Mouse (Mus musculus) liver, postnatal 0 days (tissue): ENCODE results near the gene Lpar5. TPM values are rescaled to one million over a fixed set of nuclear protein-coding genes. Genes with fewer than 3 reads are reported as not detected.
A peak's percentile ranks its signal among the peaks of the same experiment; 100 is the strongest.

Source experiments
- ATAC-seq: fragments of 200-750 bp; cut with Nextera tagmentation; 2 replicates; pipeline ENCODE4 v1.8.0; 2017; ENCODE audit warnings: mild to moderate bottlenecking, moderate library complexity
- DNase-seq: peaks from one replicate; pipeline ENCODE4 v3.0.0-alpha.2; 2016
- H3K27ac ChIP-seq: fragments of 300-500 bp; sonication (generic); 2 replicates; pipeline ENCODE4 v1.5.1; 2014; ENCODE audit warnings: antibody characterized with exemption, moderate library complexity, mild to moderate bottlenecking, low read depth
- H3K27me3 ChIP-seq: fragments of 300-500 bp; sonication (generic); 2 replicates; pipeline ENCODE4 v1.6.1; 2014; ENCODE audit warnings: low read length, control low read depth, mixed read lengths; ENCODE audit not compliant: insufficient read depth
- H3K36me3 ChIP-seq: fragments of 300-500 bp; sonication (generic); replicated peaks from 2 replicates; pipeline ENCODE4 v1.6.1; 2014; ENCODE audit warnings: mild to moderate bottlenecking, control low read depth, low read length, moderate library complexity, mixed read lengths; ENCODE audit not compliant: insufficient read depth
- H3K4me1 ChIP-seq: fragments of 300-500 bp; sonication (generic); 2 replicates; pipeline ENCODE4 v1.6.1; 2014; ENCODE audit warnings: antibody characterized with exemption, mild to moderate bottlenecking, control low read depth; ENCODE audit not compliant: insufficient read depth
- H3K4me2 ChIP-seq: fragments of 300-500 bp; sonication (generic); 2 replicates; pipeline ENCODE4 v1.6.1; 2014; ENCODE audit warnings: low read depth, mild to moderate bottlenecking, low read length, moderate library complexity, mixed read lengths
- H3K4me3 ChIP-seq: fragments of 300-500 bp; sonication (generic); 2 replicates; pipeline ENCODE4 v1.5.1; 2014; ENCODE audit warnings: low read depth, low read length
- H3K9ac ChIP-seq: fragments of 300-500 bp; sonication (generic); replicated peaks from 2 replicates; pipeline ENCODE4 v1.6.1; 2014; ENCODE audit warnings: mild to moderate bottlenecking, moderate library complexity
- H3K9me3 ChIP-seq: fragments of 300-500 bp; sonication (generic); 2 replicates; pipeline ENCODE4 v1.6.1; 2016; ENCODE audit warnings: mild to moderate bottlenecking, control low read depth, low read length, mixed read lengths
- CTCF ChIP-seq: sonication (generic); IDR thresholded peaks from 2 replicates; pipeline ENCODE4 v1.5.1; 2016; ENCODE audit warnings: antibody characterized with exemption, low read depth
- EP300 ChIP-seq: IDR thresholded peaks from 2 replicates; pipeline ENCODE4 v1.6.1; 2016; ENCODE audit warnings: antibody characterized with exemption, low read depth, mild to moderate bottlenecking
- WGBS: fragments of 180-500 bp; shearing (Covaris S2); extraction: QIAGEN DNeasy Blood & Tissue Kit; methylation state at CpG from one replicate; pipeline ENCODE4 v1.1.7; 2014; ENCODE audit not compliant: insufficient replicate concordance; 5-methylcytosine and 5-hydroxymethylcytosine counted together
- polyA plus RNA-seq: library from polyadenylated mRNA; unstranded; fragments of >200 nt; fragmentation: Nextera tagmentation; extraction: Ambion mirVana; gene quantifications from 2 replicates; pipeline ENCODE4 v1.2.1, GENCODE M21; 2015

The Lpar5 gene
- polyA plus RNA-seq, 1 experiment from 2014 or later = 0.85 TPM

DNA sequence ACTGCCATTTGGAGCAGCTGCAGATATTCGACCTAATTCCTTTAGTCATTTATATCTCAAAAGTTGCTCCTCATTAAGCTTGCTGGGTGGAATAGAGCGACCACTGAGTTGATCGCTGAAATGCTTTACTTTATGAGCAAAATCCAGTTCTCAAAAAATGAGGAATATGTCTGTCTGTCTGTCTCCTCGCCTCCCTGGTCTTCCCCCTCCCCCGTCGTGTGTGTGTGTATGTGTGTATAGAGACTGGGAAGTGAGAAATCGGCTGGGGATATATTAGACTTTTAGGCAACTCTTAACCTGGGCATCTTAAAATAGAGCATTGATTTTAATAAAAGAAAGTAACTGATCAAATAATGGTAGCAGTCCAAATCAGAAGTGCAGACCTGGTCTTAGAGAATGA is 27.5 kb upstream of the Lpar5 start:
- Histone ChIP-seq H3K4me1 (peaks cover 26% of the 10 kb centered on the region), H3K27me3 (no peaks in the 10 kb centered on the region), H3K9me3 (no peaks in the 10 kb centered on the region)

DNA sequence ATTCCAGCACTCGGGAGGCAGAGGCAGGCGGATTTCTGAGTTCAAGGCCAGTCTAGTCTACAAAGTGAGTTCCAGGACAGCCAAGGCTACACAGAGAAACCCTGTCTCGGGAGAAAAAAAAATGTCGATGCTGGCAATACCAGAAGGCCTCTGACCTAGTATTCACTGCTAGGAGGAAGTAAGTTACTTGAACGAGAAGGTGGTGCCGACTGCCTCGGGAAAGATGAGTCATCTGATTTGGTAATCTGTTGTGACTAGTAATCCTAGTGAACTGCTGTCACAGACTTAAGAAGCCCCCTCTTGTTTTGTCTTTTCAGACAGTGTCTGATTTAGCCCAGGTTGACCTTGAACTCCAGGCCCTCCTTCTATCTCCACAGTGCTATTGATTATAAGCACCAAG is 26.7 kb upstream of the Lpar5 start:
- 44% methylated on average over 7 of the region's 7 CpGs for WGBS
- H3K9me3 ChIP-seq = no peaks in the 10 kb centered on the region
- H3K9ac ChIP-seq = no peak overlapping the region
- ATAC-seq (no peak), DNase-seq (no peak)
- H3K4me3 ChIP-seq = no peak overlapping the region
- peak overlapping the region; percentile 91; the same call in 1 of the 2 replicates for H3K4me2 ChIP-seq
- H3K27me3 ChIP-seq = no peaks in the 10 kb centered on the region
- peaks cover 26% of the 10 kb centered on the region for H3K4me1 ChIP-seq
- H3K27ac ChIP-seq = peak overlapping the region; percentile 45
- TF ChIP-seq CTCF (no peak), EP300 (no peak)
- H3K36me3 ChIP-seq = peaks cover 26% of the 10 kb centered on the region

More for the DNA sequence above, 27.5 kb upstream of the Lpar5 start:
- no peak for TF ChIP-seq CTCF
- no peak for TF ChIP-seq EP300
- 4% methylated on average over 7 of the region's 7 CpGs for WGBS
- Histone ChIP-seq H3K4me2 (peak overlapping the region; percentile 91), H3K36me3 (peaks cover 29% of the 10 kb centered on the region), H3K27ac (peak overlapping the region; percentile 74), H3K4me3 (peak overlapping the region; percentile 79), H3K9ac (peak overlapping the region; percentile 74)
- DNase-seq (no peak), ATAC-seq (no peak)

DNA sequence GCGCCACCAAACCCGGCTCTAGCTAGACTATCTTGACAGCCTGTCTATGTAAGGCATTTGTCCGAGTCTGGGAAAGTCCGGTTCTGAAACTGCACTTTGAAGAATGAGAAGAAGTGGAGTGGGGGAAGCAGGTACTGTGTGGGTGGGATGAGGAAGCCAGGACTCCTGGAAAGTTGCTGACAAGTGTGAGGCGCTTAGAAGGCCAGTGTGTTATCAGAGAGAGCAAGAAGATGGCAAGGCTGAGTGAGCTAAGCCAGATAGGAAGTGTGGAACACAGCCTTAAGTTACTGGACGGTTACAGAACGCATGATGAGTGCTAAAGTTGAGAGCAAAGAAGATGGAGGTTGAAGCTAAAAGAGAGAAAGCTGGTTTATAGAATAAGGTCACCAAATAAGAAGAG is 25.6 kb upstream of the Lpar5 start:
- Histone ChIP-seq H3K9me3 (no peaks in the 10 kb centered on the region), H3K4me1 (peaks cover 26% of the 10 kb centered on the region), H3K4me3 (no peak overlapping the region), H3K27me3 (no peaks in the 10 kb centered on the region), H3K9ac (no peak overlapping the region), H3K36me3 (peaks cover 34% of the 10 kb centered on the region), H3K4me2 (no peak overlapping the region), H3K27ac (no peak overlapping the region)
- DNase-seq (no peak), ATAC-seq (no peak)
- TF ChIP-seq EP300 (no peak), CTCF (no peak)
- 70% methylated on average over 7 of the region's 7 CpGs for WGBS

DNA sequence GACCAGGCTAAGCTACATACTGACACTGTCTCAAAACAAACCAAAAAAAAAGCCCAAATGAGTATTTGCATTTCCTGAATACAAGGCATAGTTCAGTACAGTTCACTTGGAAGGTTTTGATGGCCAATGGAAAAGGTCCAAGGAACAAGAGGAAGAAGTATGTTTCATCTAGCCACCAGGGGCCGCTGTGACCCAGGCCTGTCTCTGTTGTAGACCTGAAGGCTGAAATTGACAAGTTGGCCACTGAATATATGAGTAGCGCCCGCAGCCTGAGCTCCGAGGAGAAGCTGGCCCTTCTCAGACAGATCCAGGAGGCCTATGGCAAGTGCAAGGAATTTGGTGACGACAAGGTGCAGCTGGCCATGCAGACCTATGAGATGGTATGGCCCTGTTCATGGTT is 21.0 kb upstream of the Lpar5 start:
- 36% methylated on average over 5 of the region's 5 CpGs for WGBS
- peaks cover 3% of the 10 kb centered on the region; the same call in 1 of the 2 replicates for H3K4me1 ChIP-seq
- no peak overlapping the region for H3K4me2 ChIP-seq
- DNase-seq = peak; percentile 85
- H3K27me3 ChIP-seq = no peaks in the 10 kb centered on the region
- no peak for TF ChIP-seq EP300
- peak; percentile 96 for TF ChIP-seq CTCF
- no peaks in the 10 kb centered on the region for H3K9me3 ChIP-seq
- H3K27ac ChIP-seq = no peak overlapping the region
- peaks cover 65% of the 10 kb centered on the region for H3K36me3 ChIP-seq
- H3K9ac ChIP-seq = no peak overlapping the region
- no peak overlapping the region for H3K4me3 ChIP-seq
- ATAC-seq = peak; percentile 59

DNA sequence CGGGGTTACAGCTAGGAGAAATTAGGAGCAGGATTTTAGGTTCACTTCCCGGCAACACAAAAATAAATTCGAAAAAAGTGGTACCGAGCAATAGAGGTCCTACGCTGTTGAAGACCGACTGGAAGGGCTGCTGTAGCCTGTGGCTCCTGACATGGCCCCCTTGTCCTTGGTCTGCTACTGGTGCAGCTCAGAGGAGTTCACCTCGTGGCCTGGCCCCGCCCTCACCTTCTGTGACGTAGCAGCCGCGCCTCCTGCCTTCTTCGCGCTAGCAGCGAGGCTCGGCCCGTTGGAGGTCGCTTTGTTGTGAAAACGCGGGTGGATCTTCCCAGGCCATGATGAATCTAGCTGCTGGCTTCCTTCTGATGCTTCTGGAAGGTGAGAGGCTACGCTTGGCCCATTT is 18.0 kb upstream of the Lpar5 start, which contains the start of gene Acrbp:
Gene Acrbp (plus strand): TSS at position 12 of the 400 bp plus-strand sequence.
- H3K4me3 ChIP-seq = no peak within 1 kb of the TSS
- peaks cover 64% of the 10 kb centered on the region for H3K36me3 ChIP-seq
- no peak within 1 kb of the TSS for H3K27ac ChIP-seq
- H3K4me2 ChIP-seq = no peak within 1 kb of the TSS
- H3K9me3 ChIP-seq = no peaks in the 10 kb centered on the region
- no peaks in the 10 kb centered on the region for H3K4me1 ChIP-seq
- H3K27me3 ChIP-seq = no peaks in the 10 kb centered on the region
- TF ChIP-seq EP300 (no peak), CTCF (no peak)
- H3K9ac ChIP-seq = no peak within 1 kb of the TSS
- no peak for DNase-seq
- no peak for ATAC-seq
- WGBS = 66% methylated on average over 20 of the region's 20 CpGs

DNA sequence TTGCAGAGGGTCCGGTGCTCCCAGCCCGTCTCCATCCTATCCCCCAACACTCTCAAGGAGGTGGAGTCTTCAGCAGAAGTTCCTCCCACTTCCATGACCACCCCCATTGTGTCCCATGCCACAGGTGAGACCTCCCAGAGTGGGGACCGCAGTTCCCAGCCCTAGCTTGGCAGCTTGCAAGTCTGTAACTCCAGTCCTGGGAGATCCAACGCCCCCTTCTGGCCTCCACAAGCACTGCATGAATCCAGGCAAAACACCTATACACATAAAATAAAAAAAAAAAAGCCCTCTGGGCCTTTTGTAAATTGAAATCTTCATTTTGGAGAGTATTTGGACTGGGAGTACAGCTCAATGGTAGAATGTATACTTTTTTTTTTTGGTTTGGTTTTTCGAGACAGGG is 16.5 kb upstream of the Lpar5 start:
- no peak overlapping the region for H3K27ac ChIP-seq
- H3K27me3 ChIP-seq = no peaks in the 10 kb centered on the region
- no peaks in the 10 kb centered on the region for H3K4me1 ChIP-seq
- H3K4me3 ChIP-seq = no peak overlapping the region
- ATAC-seq = no peak
- WGBS = 76% methylated on average over 5 of the region's 5 CpGs
- H3K36me3 ChIP-seq = peaks cover 56% of the 10 kb centered on the region
- no peak for DNase-seq
- H3K4me2 ChIP-seq = no peak overlapping the region
- H3K9ac ChIP-seq = no peak overlapping the region
- TF ChIP-seq CTCF (peak; percentile 52), EP300 (no peak)
- H3K9me3 ChIP-seq = no peaks in the 10 kb centered on the region

DNA sequence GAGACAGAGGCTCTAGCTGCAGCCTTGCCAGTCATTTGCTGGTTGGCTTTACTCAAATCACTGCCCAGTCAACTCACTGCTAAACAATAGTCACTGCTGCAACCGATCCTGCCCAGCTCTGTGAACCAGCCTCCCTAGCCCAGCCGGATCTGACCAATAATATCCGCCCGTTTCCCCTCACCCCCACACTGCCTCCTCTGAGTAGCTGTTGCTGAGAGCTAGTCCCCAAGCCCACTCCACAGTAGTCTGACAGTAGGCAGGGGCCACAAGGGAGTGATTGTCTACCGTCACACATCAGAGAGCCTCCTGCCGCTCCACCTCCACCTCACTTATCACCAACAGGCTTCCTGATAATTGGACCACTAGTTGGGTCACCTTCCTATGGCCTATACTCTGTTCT is 6.2 kb upstream of the Lpar5 start:
- ATAC-seq = no peak
- H3K9ac ChIP-seq = no peak overlapping the region

More for the DNA sequence above, 6.2 kb upstream of the Lpar5 start:
- TF ChIP-seq CTCF (no peak), EP300 (no peak)
- Histone ChIP-seq H3K9me3 (no peaks in the 10 kb centered on the region), H3K27ac (no peak overlapping the region), H3K4me2 (no peak overlapping the region), H3K4me3 (no peak overlapping the region), H3K27me3 (0 out of 2 replicates have a peak, but pooled peaks cover 4% of the 10 kb centered on the region), H3K4me1 (no peaks in the 10 kb centered on the region), H3K36me3 (no peaks in the 10 kb centered on the region)
- DNase-seq = no peak
- 54% methylated on average over 6 of the region's 6 CpGs for WGBS
